Mouse (Mus musculus): Measurements from ENCODE around the gene Trap1a.

GRCm38 (mm10) chrX:139366837-139367528 lies 33.5 kb downstream of the Trap1a start:
- no peak for TF ChIP-seq POLR2A (IDR thresholded peaks at IDR 0.05; ENCODE audit: control insufficient read depth, extremely low read depth, insufficient read depth, low read length, poor library complexity)
- no peak for TF ChIP-seq CTCF (IDR thresholded peaks at IDR 0.05; ENCODE audit: borderline replicate concordance, control insufficient read depth, extremely low read depth, insufficient read depth, low read length, poor library complexity)
